Mouse (Mus musculus): Measurements from ENCODE around the gene Mapk1ip1l. TPM values are rescaled to one million over a fixed set of nuclear protein-coding genes. Genes with fewer than 3 reads are reported as not detected.

Mapk1ip1l gene
- polyA plus RNA-seq, 1 experiment from 2014 or later, result 57.9 TPM

- H3K9me3 ChIP-seq (ENCODE audit: control insufficient read depth, low read length), result no peaks in the 10 kb centered on the region
- 88% methylated on average over 1 of the region's 1 CpGs for WGBS
- no peak overlapping the region for H3K4me2 ChIP-seq (ENCODE audit: low read depth, low read length)
- no peaks in the 10 kb centered on the region for H3K27me3 ChIP-seq (replicated peaks; ENCODE audit: control insufficient read depth, insufficient read depth, low read length)
- peak; percentile 92 for ATAC-seq
- no peak overlapping the region for H3K9ac ChIP-seq (ENCODE audit: low read depth, low read length)
- no peak overlapping the region for H3K4me3 ChIP-seq (ENCODE audit: low read length)
- no peaks in the 10 kb centered on the region for H3K4me1 ChIP-seq (ENCODE audit: control insufficient read depth, insufficient read depth, low read length)
- no peak overlapping the region for H3K27ac ChIP-seq (ENCODE audit: low read length)
- no peaks in the 10 kb centered on the region for H3K36me3 ChIP-seq (ENCODE audit: control insufficient read depth, insufficient read depth, low read length)
Observed at GRCm38 (mm10) chr14:47346715-47347114, 48.6 kb downstream of the Mapk1ip1l start.

DNA sequence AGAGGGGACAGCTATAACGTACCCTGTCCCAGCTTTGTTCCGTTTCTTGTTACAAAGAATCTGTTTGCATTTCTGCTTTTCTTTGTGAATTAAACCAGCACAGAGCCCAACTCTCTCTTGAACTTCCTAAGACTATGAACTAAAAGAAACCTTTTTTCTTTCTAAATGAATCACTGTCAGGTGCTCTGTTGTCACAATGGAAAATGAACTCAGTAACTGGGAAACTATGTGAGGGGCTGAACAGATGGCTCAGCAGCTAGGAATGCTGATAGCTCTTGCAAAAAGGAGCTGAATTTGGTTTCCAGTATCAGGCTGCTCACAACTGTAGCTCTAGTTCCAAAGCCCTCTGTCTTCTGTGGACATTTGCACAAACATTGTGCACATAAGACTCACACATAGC lies 52.9 kb downstream of the Mapk1ip1l start:
- H3K4me3 ChIP-seq (ENCODE audit: low read length), result no peak overlapping the region
- no peak overlapping the region for H3K9ac ChIP-seq (ENCODE audit: low read depth, low read length)
- H3K9me3 ChIP-seq (ENCODE audit: control insufficient read depth, low read length), result no peaks in the 10 kb centered on the region
- no peaks in the 10 kb centered on the region for H3K27me3 ChIP-seq (replicated peaks; ENCODE audit: control insufficient read depth, insufficient read depth, low read length)
- 85% methylated on average over 2 of the region's 2 CpGs for WGBS
- no peak overlapping the region for H3K4me2 ChIP-seq (ENCODE audit: low read depth, low read length)
- no peak for ATAC-seq
- no peaks in the 10 kb centered on the region for H3K36me3 ChIP-seq (ENCODE audit: control insufficient read depth, insufficient read depth, low read length)
- H3K4me1 ChIP-seq (ENCODE audit: control insufficient read depth, insufficient read depth, low read length), result peaks cover 5% of the 10 kb centered on the region; the same call in 1 of the 2 replicates
- H3K27ac ChIP-seq (ENCODE audit: low read length), result no peak overlapping the region

DNA sequence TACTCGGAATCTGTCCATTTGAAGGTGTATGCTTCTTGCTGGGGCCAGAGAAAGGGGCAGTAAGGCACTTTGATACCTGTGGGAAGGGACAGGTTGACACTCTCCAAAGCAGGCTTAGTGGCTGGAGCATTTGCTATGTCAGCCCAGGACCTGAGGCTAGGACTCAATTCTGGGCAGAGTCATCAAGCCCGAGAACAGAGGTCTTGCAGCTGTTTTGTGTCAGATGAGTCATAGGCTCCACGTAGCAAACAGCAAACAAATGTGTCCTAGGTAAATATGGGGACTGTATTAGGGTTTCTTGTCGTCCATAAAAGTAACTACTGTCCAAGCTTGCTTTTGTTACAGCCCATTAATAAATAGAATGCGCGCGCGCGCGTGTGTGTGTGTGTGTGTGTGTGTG lies 54.2 kb downstream of the Mapk1ip1l start:
- no peak overlapping the region for H3K27ac ChIP-seq (ENCODE audit: low read length)
- no peak overlapping the region for H3K9ac ChIP-seq (ENCODE audit: low read depth, low read length)
- 85% methylated on average over 10 of the region's 10 CpGs for WGBS
- H3K9me3 ChIP-seq (ENCODE audit: control insufficient read depth, low read length), result no peaks in the 10 kb centered on the region
- H3K4me2 ChIP-seq (ENCODE audit: low read depth, low read length), result no peak overlapping the region
- no peak for ATAC-seq
- H3K4me3 ChIP-seq (ENCODE audit: low read length), result no peak overlapping the region
- H3K36me3 ChIP-seq (ENCODE audit: control insufficient read depth, insufficient read depth, low read length), result no peaks in the 10 kb centered on the region
- H3K4me1 ChIP-seq (ENCODE audit: control insufficient read depth, insufficient read depth, low read length), result peaks cover 5% of the 10 kb centered on the region; the same call in 1 of the 2 replicates
- no peaks in the 10 kb centered on the region for H3K27me3 ChIP-seq (replicated peaks; ENCODE audit: control insufficient read depth, insufficient read depth, low read length)

DNA sequence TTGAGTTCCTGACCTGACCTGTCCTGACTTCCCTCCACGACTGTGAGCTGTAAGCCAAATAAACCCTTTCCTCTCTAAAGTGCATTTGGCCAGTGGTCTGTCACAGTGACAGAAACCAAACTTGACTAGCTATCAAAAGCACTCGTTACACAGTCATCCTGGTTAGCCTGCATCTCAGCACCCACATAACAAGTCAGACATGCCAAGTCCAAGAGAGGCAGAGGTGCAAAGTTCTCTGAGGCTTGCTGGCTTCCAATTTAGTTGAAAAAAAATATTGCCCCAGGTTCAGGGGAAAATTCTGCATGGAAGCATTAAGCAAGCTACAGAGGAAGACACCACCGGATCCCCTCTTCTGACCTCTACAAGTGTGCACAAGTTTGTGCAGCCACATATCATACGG lies 55.2 kb downstream of the Mapk1ip1l start:
- WGBS, result 75% methylated on average over 4 of the region's 4 CpGs
- Histone ChIP-seq H3K9me3 (ENCODE audit: control insufficient read depth, low read length) (no peaks in the 10 kb centered on the region), H3K4me3 (ENCODE audit: low read length) (no peak overlapping the region), H3K4me2 (ENCODE audit: low read depth, low read length) (no peak overlapping the region), H3K36me3 (ENCODE audit: control insufficient read depth, insufficient read depth, low read length) (no peaks in the 10 kb centered on the region), H3K4me1 (ENCODE audit: control insufficient read depth, insufficient read depth, low read length) (peaks cover 5% of the 10 kb centered on the region; the same call in 1 of the 2 replicates), H3K27ac (ENCODE audit: low read length) (no peak overlapping the region), H3K27me3 (replicated peaks; ENCODE audit: control insufficient read depth, insufficient read depth, low read length) (no peaks in the 10 kb centered on the region), H3K9ac (ENCODE audit: low read depth, low read length) (no peak overlapping the region)
- no peak for ATAC-seq

- H3K9ac ChIP-seq (ENCODE audit: low read depth, low read length), result no peak overlapping the region
- WGBS, result 63% methylated on average over 8 of the region's 8 CpGs
- 0 out of 2 replicates have a peak overlapping the region, but pooled peaks have one; percentile 35 for H3K27ac ChIP-seq (ENCODE audit: low read length)
- H3K27me3 ChIP-seq (replicated peaks; ENCODE audit: control insufficient read depth, insufficient read depth, low read length), result no peaks in the 10 kb centered on the region
- peak; percentile 81; the same call in 1 of the 2 replicates for ATAC-seq
- no peaks in the 10 kb centered on the region for H3K36me3 ChIP-seq (ENCODE audit: control insufficient read depth, insufficient read depth, low read length)
- no peak overlapping the region for H3K4me2 ChIP-seq (ENCODE audit: low read depth, low read length)
- H3K9me3 ChIP-seq (ENCODE audit: control insufficient read depth, low read length), result no peaks in the 10 kb centered on the region
- no peak overlapping the region for H3K4me3 ChIP-seq (ENCODE audit: low read length)
- H3K4me1 ChIP-seq (ENCODE audit: control insufficient read depth, insufficient read depth, low read length), result peaks cover 5% of the 10 kb centered on the region; the same call in 1 of the 2 replicates
Observed at GRCm38 (mm10) chr14:47354111-47354577, 56.1 kb downstream of the Mapk1ip1l start.

DNA sequence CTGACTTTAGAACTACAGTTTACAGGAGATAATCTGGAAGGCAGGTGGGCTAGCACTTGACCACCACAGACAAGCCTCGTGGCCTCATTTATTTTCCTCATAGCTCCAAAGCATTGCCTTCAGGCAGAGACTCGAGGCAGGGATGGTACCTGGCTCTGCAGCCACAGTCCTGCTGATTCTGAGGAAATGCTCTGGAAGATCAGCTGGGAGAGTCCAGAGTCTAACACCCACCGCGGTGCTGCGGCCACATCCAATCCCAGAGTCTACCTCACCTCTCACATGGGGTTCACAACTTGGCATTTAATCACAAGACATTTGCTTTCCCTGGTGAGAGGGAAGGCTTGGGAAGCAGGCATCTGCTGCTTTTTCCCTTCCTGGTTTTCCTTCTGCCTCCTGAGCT lies 56.9 kb downstream of the Mapk1ip1l start:
- H3K4me3 ChIP-seq (ENCODE audit: low read length), result no peak overlapping the region
- no peaks in the 10 kb centered on the region for H3K27me3 ChIP-seq (replicated peaks; ENCODE audit: control insufficient read depth, insufficient read depth, low read length)
- peaks cover 5% of the 10 kb centered on the region; the same call in 1 of the 2 replicates for H3K4me1 ChIP-seq (ENCODE audit: control insufficient read depth, insufficient read depth, low read length)
- no peak overlapping the region for H3K4me2 ChIP-seq (ENCODE audit: low read depth, low read length)
- no peak overlapping the region for H3K9ac ChIP-seq (ENCODE audit: low read depth, low read length)
- no peak overlapping the region for H3K27ac ChIP-seq (ENCODE audit: low read length)
- no peaks in the 10 kb centered on the region for H3K9me3 ChIP-seq (ENCODE audit: control insufficient read depth, low read length)
- 51% methylated on average over 5 of the region's 5 CpGs for WGBS
- peak; percentile 54 for ATAC-seq
- H3K36me3 ChIP-seq (ENCODE audit: control insufficient read depth, insufficient read depth, low read length), result no peaks in the 10 kb centered on the region

DNA sequence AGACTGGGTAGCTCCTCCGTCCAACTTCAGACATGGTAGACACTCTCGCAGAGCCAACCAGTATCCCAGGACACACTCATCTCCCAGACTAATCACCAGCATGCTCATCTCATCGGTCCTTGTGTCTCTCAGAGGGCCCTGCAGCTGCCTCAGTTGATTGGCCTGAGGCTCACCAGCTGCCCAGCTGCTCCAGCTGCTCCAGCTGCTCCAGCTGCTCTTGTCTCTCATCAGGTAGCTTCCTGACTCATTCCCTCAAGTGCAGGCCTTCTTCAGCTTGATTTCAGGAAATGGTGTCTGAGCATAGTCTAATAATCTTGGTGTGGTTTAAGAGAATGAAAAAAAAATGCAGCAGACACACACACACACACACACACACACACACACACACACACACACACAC lies 58.6 kb downstream of the Mapk1ip1l start:
- no peaks in the 10 kb centered on the region for H3K9me3 ChIP-seq (ENCODE audit: control insufficient read depth, low read length)
- H3K36me3 ChIP-seq (ENCODE audit: control insufficient read depth, insufficient read depth, low read length), result no peaks in the 10 kb centered on the region
- no peak overlapping the region for H3K4me3 ChIP-seq (ENCODE audit: low read length)
- H3K27ac ChIP-seq (ENCODE audit: low read length), result no peak overlapping the region
- peaks cover 5% of the 10 kb centered on the region; the same call in 1 of the 2 replicates for H3K4me1 ChIP-seq (ENCODE audit: control insufficient read depth, insufficient read depth, low read length)
- H3K4me2 ChIP-seq (ENCODE audit: low read depth, low read length), result no peak overlapping the region
- H3K27me3 ChIP-seq (replicated peaks; ENCODE audit: control insufficient read depth, insufficient read depth, low read length), result no peaks in the 10 kb centered on the region
- no peak overlapping the region for H3K9ac ChIP-seq (ENCODE audit: low read depth, low read length)
- WGBS, result 70% methylated on average over 3 of the region's 3 CpGs
- no peak for ATAC-seq

DNA sequence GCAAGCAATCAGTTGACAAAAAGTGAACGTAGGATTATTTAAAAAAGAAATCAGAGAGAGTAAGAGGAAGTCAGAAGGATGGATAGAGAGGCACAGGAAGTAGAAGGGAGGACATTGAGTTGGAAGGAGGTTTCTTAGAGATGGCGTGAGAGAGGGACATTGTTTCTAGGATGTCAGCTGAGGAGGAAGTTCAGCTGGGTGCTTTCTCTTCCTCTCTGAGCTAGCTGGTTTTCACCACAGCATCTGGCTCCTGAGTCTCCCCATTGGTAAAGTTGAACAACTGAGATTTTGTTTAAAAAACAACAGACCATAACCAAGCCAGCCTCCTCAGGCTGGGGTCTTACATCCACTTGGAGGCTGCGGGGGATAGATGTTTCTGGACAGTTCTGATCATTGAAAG lies 61.5 kb downstream of the Mapk1ip1l start:
- Histone ChIP-seq H3K9me3 (ENCODE audit: control insufficient read depth, low read length) (no peaks in the 10 kb centered on the region), H3K4me1 (ENCODE audit: control insufficient read depth, insufficient read depth, low read length) (peaks cover 8% of the 10 kb centered on the region; the same call in 1 of the 2 replicates), H3K36me3 (ENCODE audit: control insufficient read depth, insufficient read depth, low read length) (no peaks in the 10 kb centered on the region), H3K4me3 (ENCODE audit: low read length) (no peak overlapping the region), H3K4me2 (ENCODE audit: low read depth, low read length) (no peak overlapping the region), H3K9ac (ENCODE audit: low read depth, low read length) (no peak overlapping the region), H3K27ac (ENCODE audit: low read length) (no peak overlapping the region), H3K27me3 (replicated peaks; ENCODE audit: control insufficient read depth, insufficient read depth, low read length) (no peaks in the 10 kb centered on the region)
- no peak for ATAC-seq
- WGBS, result 56% methylated on average over 3 of the region's 3 CpGs

- peaks cover 13% of the 10 kb centered on the region for H3K4me1 ChIP-seq (ENCODE audit: control insufficient read depth, insufficient read depth, low read length)
- ATAC-seq, result no peak
- no peak overlapping the region for H3K27ac ChIP-seq (ENCODE audit: low read length)
- no peak overlapping the region for H3K4me3 ChIP-seq (ENCODE audit: low read length)
- no peak overlapping the region for H3K4me2 ChIP-seq (ENCODE audit: low read depth, low read length)
- no peaks in the 10 kb centered on the region for H3K9me3 ChIP-seq (ENCODE audit: control insufficient read depth, low read length)
- no peak overlapping the region for H3K9ac ChIP-seq (ENCODE audit: low read depth, low read length)
- no peaks in the 10 kb centered on the region for H3K36me3 ChIP-seq (ENCODE audit: control insufficient read depth, insufficient read depth, low read length)
- WGBS, result 85% methylated on average over 2 of the region's 2 CpGs
- H3K27me3 ChIP-seq (replicated peaks; ENCODE audit: control insufficient read depth, insufficient read depth, low read length), result no peaks in the 10 kb centered on the region
Observed at GRCm38 (mm10) chr14:47361418-47361817, 63.4 kb downstream of the Mapk1ip1l start.

GRCm38 (mm10) chr14:47361899-47362298 lies 63.8 kb downstream of the Mapk1ip1l start:
- peaks cover 18% of the 10 kb centered on the region for H3K4me1 ChIP-seq (ENCODE audit: control insufficient read depth, insufficient read depth, low read length)
- no peak overlapping the region for H3K27ac ChIP-seq (ENCODE audit: low read length)
- no peaks in the 10 kb centered on the region for H3K27me3 ChIP-seq (replicated peaks; ENCODE audit: control insufficient read depth, insufficient read depth, low read length)
- no peaks in the 10 kb centered on the region for H3K9me3 ChIP-seq (ENCODE audit: control insufficient read depth, low read length)
- no peak overlapping the region for H3K4me3 ChIP-seq (ENCODE audit: low read length)
- H3K4me2 ChIP-seq (ENCODE audit: low read depth, low read length), result no peak overlapping the region
- no peak overlapping the region for H3K9ac ChIP-seq (ENCODE audit: low read depth, low read length)
- ATAC-seq, result no peak
- no peaks in the 10 kb centered on the region for H3K36me3 ChIP-seq (ENCODE audit: control insufficient read depth, insufficient read depth, low read length)
- WGBS, result 78% methylated on average over 9 of the region's 9 CpGs

All from intestine, embryonic 16.5 days (tissue).